Mouse (Mus musculus) CD4-positive naive resting alpha-beta T cell, adult 57 days (primary cell): ENCODE results near the gene Oaz3. TPM values are rescaled to one million over a fixed set of nuclear protein-coding genes. Genes with fewer than 3 reads are reported as not detected.

Experiments used
- total RNA-seq: library from RNA; stranded (reverse); gene quantifications from one replicate; pipeline ENCODE4 v1.2.4, GENCODE M21; 2023

Gene Oaz3
- not detected for total RNA-seq

DNA sequence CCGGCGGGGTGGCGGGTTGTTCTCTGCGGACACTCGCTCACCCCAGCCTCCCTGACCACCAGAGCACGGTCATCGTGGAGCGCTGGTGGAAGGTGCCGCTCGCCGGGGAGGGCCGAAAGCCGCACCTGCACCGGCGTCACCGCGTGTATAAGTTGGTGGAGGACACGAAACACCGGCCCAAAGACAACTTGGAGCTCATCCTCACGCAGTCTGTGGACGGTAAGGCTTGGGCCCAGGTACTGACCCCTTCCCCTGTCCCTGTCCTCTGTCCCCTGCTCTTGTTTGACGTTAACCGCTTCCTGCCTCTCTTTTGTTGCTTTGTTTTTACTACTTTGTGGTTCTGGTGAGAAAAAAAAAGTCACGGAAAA, at the start of gene Oaz3:
TSS of gene Oaz3 (minus strand) at position 319 of the 368 bp plus-strand sequence.

DNA sequence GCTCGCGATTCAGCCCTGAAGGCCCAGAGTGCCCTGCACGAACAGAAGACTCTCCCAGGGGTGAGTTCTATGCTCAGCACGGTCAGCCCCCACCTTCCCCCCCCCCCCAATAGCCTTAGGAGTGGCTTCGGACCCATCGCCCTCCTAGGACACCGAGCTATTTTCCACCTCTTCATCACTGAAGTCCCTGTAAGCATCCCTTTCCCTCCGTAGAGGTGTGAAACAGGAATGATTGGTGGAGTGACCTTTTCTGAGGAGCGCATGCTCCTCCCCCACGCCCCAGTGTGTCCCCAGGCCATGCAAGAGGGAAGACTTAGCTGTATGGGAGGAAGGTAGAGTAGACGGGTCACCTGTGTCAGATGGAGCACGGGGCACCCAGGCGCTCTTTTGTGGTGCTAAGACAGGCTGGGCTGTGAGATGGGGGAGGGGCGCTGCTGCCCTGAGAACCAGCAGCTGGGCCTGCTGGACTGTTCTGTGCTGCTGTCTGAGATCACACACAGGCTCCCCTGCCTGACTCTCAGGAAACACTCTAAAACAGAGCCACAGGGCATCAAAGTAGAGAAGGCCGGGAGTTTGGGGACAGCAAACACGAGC, 36.7 kb upstream of the Oaz3 start, which contains the start of gene Riiad1:
TSS of gene Riiad1 (minus strand) at position 51 of the 594 bp plus-strand sequence.

DNA sequence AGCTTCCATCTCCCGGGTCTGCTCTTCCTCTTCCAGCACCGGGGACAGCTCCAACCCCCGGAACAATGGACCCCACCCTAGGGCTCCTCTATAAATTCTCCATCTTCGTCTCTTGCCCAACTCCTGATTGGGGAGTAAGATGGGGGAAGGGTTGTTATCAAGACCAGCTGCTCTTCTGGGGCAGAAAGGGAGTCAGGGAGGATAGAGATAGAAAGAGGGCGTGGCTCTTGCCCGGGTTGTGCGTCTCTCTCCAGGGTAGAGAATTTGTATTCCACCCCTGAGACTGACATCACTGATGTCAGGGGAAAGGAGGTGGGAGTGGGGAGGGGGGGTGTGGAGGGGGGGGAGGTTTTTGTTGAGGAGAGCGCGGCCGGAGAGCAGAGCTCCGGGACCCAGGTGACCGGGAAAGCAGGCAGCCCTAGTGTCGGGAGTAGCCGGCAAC, 34.3 kb upstream of the Oaz3 start, which contains the start of gene Celf3:
TSS of gene Celf3 (plus strand) at position 315 of the 442 bp plus-strand sequence.

DNA sequence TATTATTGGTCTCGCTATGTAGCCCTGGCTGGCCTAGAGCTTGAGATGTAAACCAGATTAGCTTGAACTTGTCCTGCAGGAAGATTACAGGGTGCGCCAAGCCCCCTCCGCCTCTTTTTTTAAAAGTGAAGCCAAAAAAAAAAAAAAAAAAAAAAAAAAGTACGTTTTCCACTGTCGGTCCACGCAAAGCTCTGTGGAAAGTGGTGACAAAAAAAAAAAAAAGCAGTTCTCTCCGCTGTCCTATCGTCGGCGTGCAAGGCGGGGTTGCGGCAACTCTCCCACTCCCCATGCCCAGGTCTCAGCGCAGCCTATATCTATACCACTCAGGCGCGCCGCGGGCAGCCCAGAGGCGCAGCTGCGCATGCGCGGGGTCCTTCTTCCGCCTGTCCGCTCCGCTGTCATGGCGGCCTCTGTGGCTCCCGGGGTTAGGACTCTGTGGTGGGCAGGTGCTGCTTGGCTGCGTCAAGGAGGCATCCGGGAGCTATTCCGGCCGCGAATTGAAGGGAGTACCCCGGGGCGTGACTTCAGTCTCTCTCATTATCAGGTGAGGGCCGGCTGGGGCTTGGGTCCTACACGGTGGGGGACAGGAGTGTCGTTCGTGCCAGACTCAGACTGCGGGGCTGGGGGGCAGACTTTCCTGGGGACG, 641 bp downstream of the Oaz3 start, which contains the start of gene Mrpl9:
TSS of gene Mrpl9 (plus strand) at position 368 of the 646 bp plus-strand sequence.

DNA sequence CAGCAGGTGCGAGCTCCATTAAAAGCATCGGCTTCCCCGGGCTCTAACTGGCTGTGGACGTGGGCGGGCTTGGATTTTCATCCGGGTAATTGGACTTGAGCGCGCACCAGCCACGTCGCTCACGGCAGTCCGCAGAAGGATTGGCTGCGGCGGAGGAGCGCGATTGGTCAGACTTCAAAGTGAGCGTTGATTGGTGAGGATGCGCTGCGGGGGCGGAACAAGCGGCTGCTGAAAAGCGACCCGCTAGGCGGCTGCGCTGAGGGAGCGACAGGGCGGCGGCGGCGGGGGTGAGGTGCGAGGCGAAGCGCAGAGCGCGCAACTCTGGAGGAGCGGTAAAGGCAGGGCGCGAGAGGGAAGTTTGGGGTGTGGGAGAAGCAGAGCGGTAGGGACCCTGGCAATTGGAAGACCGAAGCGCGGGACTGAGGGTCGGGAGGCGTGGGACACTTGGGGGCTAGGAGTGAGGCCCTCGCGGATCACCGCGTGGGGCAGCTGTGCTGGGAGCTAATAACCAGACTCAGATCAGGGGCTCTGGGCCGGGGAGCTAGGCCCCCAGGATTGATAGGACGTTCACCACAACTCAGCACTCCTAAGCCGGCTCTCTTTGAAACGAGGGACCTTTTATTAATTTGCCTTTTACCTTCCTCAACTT, 30.6 kb downstream of the Oaz3 start, which contains the start of gene Tdrkh:
TSS of gene Tdrkh (plus strand) at position 243 of the 649 bp plus-strand sequence.

DNA sequence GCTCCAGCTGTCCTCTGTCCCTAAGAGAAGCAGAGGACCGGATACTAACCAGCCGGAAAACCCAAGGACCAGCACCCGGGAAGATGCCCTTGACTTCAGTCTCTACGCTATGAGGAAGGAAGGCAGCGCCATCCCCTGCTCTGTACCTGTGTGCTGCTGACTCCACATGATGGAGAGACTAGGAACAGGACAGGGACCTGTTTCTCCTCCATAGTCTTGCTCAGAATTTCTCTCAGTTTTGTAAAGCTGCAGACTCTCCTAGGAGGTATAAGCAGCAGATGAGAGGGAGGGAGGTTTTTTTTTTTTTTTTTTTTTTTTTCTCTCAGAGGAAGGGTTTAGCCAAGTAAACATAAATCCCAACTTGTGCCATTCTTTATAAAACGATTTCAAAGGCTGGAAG, 45.5 kb downstream of the Oaz3 start, which contains the start of gene Lingo4:
TSS of gene Lingo4 (plus strand) at position 301 of the 400 bp plus-strand sequence.

Other genes with a start within 250 kb of the Oaz3 start
- gene Gm5286, start 247.2 kb downstream of the Oaz3 start, total RNA-seq, result not detected
- gene Gm4778, start 179.9 kb downstream of the Oaz3 start, total RNA-seq, result not detected
- 3.4 TPM for gene Them4, start 133.8 kb downstream of the Oaz3 start, total RNA-seq
- gene Them5, start 101.8 kb downstream of the Oaz3 start, total RNA-seq, result not detected
- gene C2cd4d, start 81.5 kb downstream of the Oaz3 start, total RNA-seq, result not detected
- gene Rorc, start 71.1 kb downstream of the Oaz3 start, total RNA-seq, result 0.50 TPM
- not detected for gene Lingo4, start 45.4 kb downstream of the Oaz3 start, total RNA-seq
- gene Tdrkh, start 30.6 kb downstream of the Oaz3 start, total RNA-seq, result 4.4 TPM
- 65.7 TPM for gene Mrpl9, start 597 bp downstream of the Oaz3 start, total RNA-seq
- gene Celf3, start 34.4 kb upstream of the Oaz3 start, total RNA-seq, result not detected
- gene Riiad1, start 36.4 kb upstream of the Oaz3 start, total RNA-seq, result 1.7 TPM
- gene Snx27, start 138.8 kb upstream of the Oaz3 start, total RNA-seq, result 32.2 TPM
- not detected for gene Gm10972, start 199.2 kb upstream of the Oaz3 start, total RNA-seq
- 2.8 TPM for gene Tuft1, start 215.0 kb upstream of the Oaz3 start, total RNA-seq
- not detected for gene Selenbp2, start 249.6 kb upstream of the Oaz3 start, total RNA-seq